Comparison of ENCODE assay signal across 24 mouse cellular contexts in the genomic region with DNA sequence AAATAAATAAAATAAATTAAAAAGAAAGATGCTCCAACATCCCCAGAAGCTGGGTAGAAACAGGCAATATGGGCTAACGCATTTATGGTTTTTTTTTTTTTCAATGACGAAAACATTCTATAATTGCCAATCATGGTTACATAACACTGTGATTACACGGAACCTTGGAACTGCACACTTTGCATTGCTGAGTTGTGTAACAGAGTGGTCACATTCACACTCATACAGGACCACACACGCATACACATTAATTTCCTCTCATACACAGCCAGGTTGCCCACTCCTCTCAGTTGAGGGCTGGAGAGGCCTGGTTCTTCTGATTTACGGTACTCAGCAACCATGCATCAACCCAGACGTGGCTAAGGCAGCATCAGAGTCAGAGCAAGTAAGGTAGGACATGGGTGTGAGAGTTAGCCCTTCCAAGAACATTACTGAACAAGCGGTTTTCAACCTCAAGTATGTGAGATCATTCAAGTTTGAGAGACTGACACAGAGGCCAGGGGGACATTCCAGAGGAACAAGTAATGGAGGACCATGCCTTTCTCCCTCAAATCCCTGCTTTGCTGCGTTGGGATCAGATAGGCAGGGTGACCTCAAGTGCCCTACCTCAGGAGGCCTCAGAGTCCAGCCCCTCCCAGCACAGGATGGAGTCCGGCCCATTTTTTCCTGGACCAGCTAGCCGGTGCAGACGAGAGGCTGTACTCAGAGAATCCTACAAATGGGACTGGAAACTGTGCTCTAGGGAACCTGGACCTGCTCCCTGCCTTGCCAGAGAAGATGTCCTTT. TPM values are rescaled to one million over a fixed set of nuclear protein-coding genes. Genes with fewer than 3 reads are reported as not detected.
DNase-seq lines count a peak whose midpoint lies in the region; ATAC-seq and TF ChIP-seq lines count a peak whose summit lies in the region.
"Had no signal": no experiment of that assay in that cellular context is flagged by ENCODE, and none has a peak within 500 bp of the region (broad histone marks: within the 10 kb centered on the region; RNA-seq: fewer than 3 reads in every experiment).

No protein-coding gene starts in this region.

- H3K27me3 ChIP-seq in heart, adult 2 months (ENCODE audit: control insufficient read depth, insufficient read depth, low read length) = no peaks in the 10 kb centered on the region
- H3K27me3 ChIP-seq in heart, embryonic 12.5 days (replicated peaks) = no peaks in the 10 kb centered on the region
- H3K27me3 ChIP-seq in hindbrain, postnatal 0 days (ENCODE audit: insufficient read depth, low read length) = no peaks in the 10 kb centered on the region
- H3K27me3 ChIP-seq: forebrain, embryonic 13.5 days; intestine, embryonic 15.5 days; liver, embryonic 13.5 days; midbrain, embryonic 15.5 days; neural tube, embryonic 15.5 days had no signal

- peak; percentile 63 to 64 for DNase-seq in heart, adult 2 months
- peak; percentile 76 for DNase-seq in gastrocnemius, adult 18-20 months (ENCODE audit: low spot score)
- peak; percentile 59 to 74 for DNase-seq in gastrocnemius, postnatal 36 days
- DNase-seq in spleen, postnatal 14 days (ENCODE audit: low spot score in 2 of 2) = no peak
- DNase-seq in hindbrain, postnatal 0 days (ENCODE audit: low spot score) = no peak
- DNase-seq: adrenal gland, adult 2 months; cerebellum, adult 9-10 months; kidney, postnatal 36 days; left cerebral cortex, postnatal 4 days; liver, embryonic 13.5 days; lung, embryonic 14.5 days; spleen, adult 18-20 months; thymus, adult 18-20 months; thymus, postnatal 4 days had no signal

- ATAC-seq in heart, embryonic 12.5 days (ENCODE audit: insufficient number of reproducible peaks, low FRiP score) = no peak
- ATAC-seq in megakaryocyte progenitor cell, adult 5-6 weeks (replicated peaks; ENCODE audit: poor library complexity) = peak; percentile 53
- no peak for ATAC-seq in hindbrain, postnatal 0 days
- ATAC-seq: forebrain, embryonic 13.5 days; intestine, embryonic 15.5 days; midbrain, embryonic 15.5 days had no signal

- intact Hi-C loops in heart, adult 2 months (cut with DNase I) = no loop called here
- intact Hi-C loops in gastrocnemius, postnatal 36 days (cut with DNase I) = no loop called here

- 61% methylated on average over 11 of the region's 11 CpGs for WGBS in heart, adult 2 months
- WGBS in heart, embryonic 12.5 days = 68% methylated on average over 11 of the region's 11 CpGs
- WGBS in hindbrain, postnatal 0 days = 76% methylated on average over 11 of the region's 11 CpGs

- peaks cover 17% of the 10 kb centered on the region for H3K4me1 ChIP-seq in heart, adult 2 months (ENCODE audit: control insufficient read depth, insufficient read depth, low read length)
- peaks cover 10% of the 10 kb centered on the region for H3K4me1 ChIP-seq in heart, embryonic 12.5 days (replicated peaks)
- no peaks in the 10 kb centered on the region for H3K4me1 ChIP-seq in hindbrain, postnatal 0 days (ENCODE audit: insufficient read depth, low read length)
- H3K4me1 ChIP-seq: forebrain, embryonic 13.5 days; midbrain, embryonic 15.5 days had no signal

- no peak overlapping the region for H3K4me3 ChIP-seq in heart, adult 2 months
- H3K4me3 ChIP-seq in heart, embryonic 12.5 days = no peak overlapping the region
- no peak overlapping the region for H3K4me3 ChIP-seq in hindbrain, postnatal 0 days (ENCODE audit: low read length)
- H3K4me3 ChIP-seq: erythroblast, embryonic 14.5 days; forebrain, embryonic 13.5 days; intestine, embryonic 15.5 days; left cerebral cortex, adult 2 months; liver, embryonic 13.5 days; midbrain, embryonic 15.5 days; neural tube, embryonic 15.5 days had no signal

- TF ChIP-seq EP300 in heart, adult 2 months (IDR thresholded peaks at IDR 0.05; ENCODE audit: insufficient read depth, low read depth, low read length) = no peak

- no peak for TF ChIP-seq POLR2A in heart, adult 2 months (IDR thresholded peaks at IDR 0.05; ENCODE audit: insufficient read depth, low read depth, low read length)

- no peaks in the 10 kb centered on the region for H3K36me3 ChIP-seq in heart, adult 2 months (ENCODE audit: control insufficient read depth, insufficient read depth, low read length)
- no peaks in the 10 kb centered on the region for H3K36me3 ChIP-seq in heart, embryonic 12.5 days
- H3K36me3 ChIP-seq in hindbrain, postnatal 0 days (ENCODE audit: insufficient read depth, low read length) = no peaks in the 10 kb centered on the region
- H3K36me3 ChIP-seq: intestine, embryonic 15.5 days; liver, embryonic 13.5 days; midbrain, embryonic 15.5 days; neural tube, embryonic 15.5 days had no signal

- peak overlapping the region; percentile 18 for H3K27ac ChIP-seq in heart, adult 2 months
- no peak overlapping the region for H3K27ac ChIP-seq in heart, embryonic 12.5 days (ENCODE audit: poor library complexity, severe bottlenecking)
- no peak overlapping the region for H3K27ac ChIP-seq in hindbrain, postnatal 0 days
- H3K27ac ChIP-seq: forebrain, embryonic 13.5 days; hindbrain, embryonic 14.5 days; intestine, embryonic 15.5 days; left cerebral cortex, adult 2 months; liver, embryonic 13.5 days; macrophage; midbrain, embryonic 15.5 days; neural tube, embryonic 15.5 days had no signal

- no peak overlapping the region for H3K4me2 ChIP-seq in heart, embryonic 12.5 days
- no peak overlapping the region for H3K4me2 ChIP-seq in hindbrain, postnatal 0 days (ENCODE audit: low read depth, low read length)
- H3K4me2 ChIP-seq: forebrain, embryonic 13.5 days; hindbrain, embryonic 14.5 days; intestine, embryonic 15.5 days; liver, embryonic 13.5 days; lung, embryonic 14.5 days; midbrain, embryonic 15.5 days; neural tube, embryonic 15.5 days had no signal

- no peak overlapping the region for H3K9ac ChIP-seq in heart, adult 2 months (ENCODE audit: low read depth, low read length)
- H3K9ac ChIP-seq in heart, embryonic 12.5 days = no peak overlapping the region
- no peak overlapping the region for H3K9ac ChIP-seq in hindbrain, postnatal 0 days (replicated peaks; ENCODE audit: low read length)
- H3K9ac ChIP-seq: forebrain, embryonic 13.5 days; hindbrain, embryonic 14.5 days; intestine, embryonic 15.5 days; liver, embryonic 13.5 days; lung, embryonic 14.5 days; midbrain, embryonic 15.5 days; neural tube, embryonic 15.5 days had no signal

- TF ChIP-seq CTCF in heart, adult 2 months (IDR thresholded peaks at IDR 0.05) = no peak
- no peak for TF ChIP-seq CTCF in hindbrain, postnatal 0 days (IDR thresholded peaks at IDR 0.05; ENCODE audit: low read depth)

- H3K79me2 ChIP-seq in heart, adult 2 months (replicated peaks; ENCODE audit: control insufficient read depth, insufficient read depth, low read length) = no peaks in the 10 kb centered on the region

- H3K9me3 ChIP-seq in heart, embryonic 12.5 days (replicated peaks) = no peaks in the 10 kb centered on the region
- H3K9me3 ChIP-seq in hindbrain, postnatal 0 days (ENCODE audit: low read length) = no peaks in the 10 kb centered on the region
- H3K9me3 ChIP-seq: forebrain, embryonic 13.5 days; intestine, embryonic 15.5 days; liver, embryonic 13.5 days; midbrain, embryonic 15.5 days; neural tube, embryonic 15.5 days had no signal

RNA-seq across cellular contexts. Expression of gene Engase, which starts 22.6 kb away (rescaled TPM):
- total RNA-seq in heart, adult 2 months (2021) = 1 to 10 TPM; 4.4 to 5.4 TPM
- 5.2 and 7.3 TPM in 2 replicates for polyA plus RNA-seq in heart, adult 2 months (2012; rRNA removed)
- 4.5 and 4.6 TPM in 2 replicates for polyA plus RNA-seq in heart, embryonic 12.5 days (2016; fragmentation: Nextera tagmentation; extraction: Ambion mirVana)
- 1 to 10 TPM; 3.5 to 4.1 TPM for total RNA-seq in gastrocnemius, adult 18-20 months (2021)
- total RNA-seq in gastrocnemius, postnatal 36 days (2021) = 1 to 10 TPM; 4.6 to 4.7 TPM
- total RNA-seq in megakaryocyte progenitor cell, adult 5-6 weeks (2015) = 0.89 and 1.2 TPM in 2 replicates
- total RNA-seq in megakaryocyte progenitor cell, adult 5-6 weeks (2017) = 3.2 and 4.6 TPM in 2 replicates
- 9.0 and 20.7 TPM in 2 replicates for total RNA-seq in hindbrain, postnatal 0 days (2014; rRNA removed)
- 6.5 and 7.0 TPM in 2 replicates for polyA plus RNA-seq in hindbrain, postnatal 0 days (2015; fragmentation: Nextera tagmentation; extraction: Ambion mirVana)

RNA-seq across cellular contexts. Expression of gene C1qtnf1, which starts 26.1 kb away (rescaled TPM):
- total RNA-seq in heart, adult 2 months (2021) = 10 to 100 TPM; 15.2 to 16.0 TPM
- polyA plus RNA-seq in heart, adult 2 months (2012; rRNA removed) = 15.3 and 20.1 TPM in 2 replicates
- 4.9 and 5.5 TPM in 2 replicates for polyA plus RNA-seq in heart, embryonic 12.5 days (2016; fragmentation: Nextera tagmentation; extraction: Ambion mirVana)
- 1 to 10 TPM; 6.6 to 6.9 TPM for total RNA-seq in gastrocnemius, adult 18-20 months (2021)
- 1 to 10 TPM; 9.3 to 9.7 TPM for total RNA-seq in gastrocnemius, postnatal 36 days (2021)
- not detected in 2 replicates for total RNA-seq in megakaryocyte progenitor cell, adult 5-6 weeks (2015)
- total RNA-seq in megakaryocyte progenitor cell, adult 5-6 weeks (2017) = not detected in 2 replicates
- 5.4 TPM in 2 replicates for total RNA-seq in hindbrain, postnatal 0 days (2014; rRNA removed)
- 3.5 and 4.3 TPM in 2 replicates for polyA plus RNA-seq in hindbrain, postnatal 0 days (2015; fragmentation: Nextera tagmentation; extraction: Ambion mirVana)
- polyA plus RNA-seq: erythroblast, embryonic 14.5 days had no signal

RNA-seq across cellular contexts. Expression of gene Cant1, which starts 35.2 kb away (rescaled TPM):
- total RNA-seq in heart, adult 2 months (2021) = 10 to 100 TPM; 17.7 to 18.2 TPM
- 21.6 and 23.4 TPM in 2 replicates for polyA plus RNA-seq in heart, adult 2 months (2012; rRNA removed)
- polyA plus RNA-seq in heart, embryonic 12.5 days (2016; fragmentation: Nextera tagmentation; extraction: Ambion mirVana) = 23.6 and 23.7 TPM in 2 replicates
- total RNA-seq in gastrocnemius, adult 18-20 months (2021) = 10 to 100 TPM; 10.7 to 11.9 TPM
- 1 to 10 TPM; 9.4 to 9.7 TPM for total RNA-seq in gastrocnemius, postnatal 36 days (2021)
- 17.6 and 19.2 TPM in 2 replicates for total RNA-seq in megakaryocyte progenitor cell, adult 5-6 weeks (2015)
- 18.7 and 20.0 TPM in 2 replicates for total RNA-seq in megakaryocyte progenitor cell, adult 5-6 weeks (2017)
- 47.9 and 51.7 TPM in 2 replicates for total RNA-seq in hindbrain, postnatal 0 days (2014; rRNA removed)
- 24.7 and 25.8 TPM in 2 replicates for polyA plus RNA-seq in hindbrain, postnatal 0 days (2015; fragmentation: Nextera tagmentation; extraction: Ambion mirVana)

RNA-seq across cellular contexts. Expression of gene Lgals3bp, which starts 52.2 kb away (rescaled TPM):
- 10 to 100 TPM; 20.2 to 28.6 TPM for total RNA-seq in heart, adult 2 months (2021)
- polyA plus RNA-seq in heart, adult 2 months (2012; rRNA removed) = 112 and 121 TPM in 2 replicates
- 4.5 and 5.1 TPM in 2 replicates for polyA plus RNA-seq in heart, embryonic 12.5 days (2016; fragmentation: Nextera tagmentation; extraction: Ambion mirVana)
- 10 to 100 TPM; 15.8 to 17.1 TPM for total RNA-seq in gastrocnemius, adult 18-20 months (2021)
- 10 to 100 TPM; 13.0 to 19.2 TPM for total RNA-seq in gastrocnemius, postnatal 36 days (2021)
- 92.3 and 118 TPM in 2 replicates for total RNA-seq in megakaryocyte progenitor cell, adult 5-6 weeks (2015)
- total RNA-seq in megakaryocyte progenitor cell, adult 5-6 weeks (2017) = 51.7 and 56.3 TPM in 2 replicates
- 25.5 and 30.6 TPM in 2 replicates for total RNA-seq in hindbrain, postnatal 0 days (2014; rRNA removed)
- 15.4 and 18.5 TPM in 2 replicates for polyA plus RNA-seq in hindbrain, postnatal 0 days (2015; fragmentation: Nextera tagmentation; extraction: Ambion mirVana)

Comparison
In these comparisons a context has a peak if more than half of its experiments do, and no peak if none do; other contexts are left out.
1. DNase-seq: peak in heart, adult 2 months (2 of 2), gastrocnemius, adult 18-20 months (single experiment) and gastrocnemius, postnatal 36 days (2 of 2); none in spleen, postnatal 14 days (0 of 2) and hindbrain, postnatal 0 days (single experiment).